Mouse (Mus musculus): ENCODE measurements at regions not wholly inside any gene's neighbourhood (a gene's known extent, or its start where the extent isn't known, plus 50 kb on each side); places are given as distances from the start of the nearest gene placed in this dataset.

- CTCF ChIA-PET, result no interaction called here
Observed at GRCm38 (mm10) chr6:100476550-100477366, 189.5 kb upstream of the Rybp start.

GRCm38 (mm10) chr6:100475341-100475955 lies 188.2 kb upstream of the Rybp start:
- CTCF ChIA-PET, result no interaction called here

DNA sequence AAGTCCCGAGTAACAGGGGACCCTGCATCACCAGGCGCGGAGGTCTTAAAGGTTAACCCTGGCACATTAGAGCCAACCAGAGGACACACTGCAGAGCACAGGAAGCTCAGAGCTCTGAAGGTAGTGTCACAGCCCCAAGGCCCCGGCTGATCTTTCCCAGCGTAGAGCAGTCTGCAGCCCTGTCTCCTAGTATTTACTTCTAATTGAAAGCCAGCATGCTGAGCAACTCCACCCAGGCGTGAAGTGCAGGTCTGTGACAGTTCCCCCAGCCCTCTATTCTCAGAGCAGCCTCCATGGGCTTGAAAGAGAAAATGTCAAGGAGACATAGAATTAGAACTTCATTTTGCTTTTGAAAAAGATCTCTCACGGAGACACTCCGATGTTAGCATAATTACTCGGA lies 187.0 kb upstream of the Rybp start:
- CTCF ChIA-PET, result no interaction called here

DNA sequence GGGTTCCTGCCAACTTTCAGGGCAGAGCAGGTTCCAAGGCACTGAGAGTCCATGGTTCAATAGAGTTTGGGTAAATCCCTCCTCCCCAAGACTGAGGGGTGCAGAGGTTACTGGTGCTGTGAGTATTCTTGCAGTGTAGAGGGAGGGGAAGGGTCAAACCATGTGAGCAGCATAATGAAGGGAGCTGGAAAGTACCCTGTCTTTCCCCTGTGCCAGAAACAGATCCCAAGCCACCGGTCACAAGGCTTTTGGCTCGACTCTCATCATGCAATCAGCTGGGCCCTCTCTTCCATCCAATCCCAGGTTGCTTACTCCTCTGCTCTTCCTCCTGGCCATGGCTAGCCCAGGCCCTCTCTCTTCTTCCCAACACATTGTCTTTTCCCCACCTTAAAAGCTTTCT lies 182.8 kb upstream of the Rybp start:
- CTCF ChIA-PET, result no interaction called here

GRCm38 (mm10) chr6:100462757-100463156 lies 175.5 kb upstream of the Rybp start:
- CTCF ChIA-PET, result no interaction called here

- CTCF ChIA-PET, result no interaction called here
Observed at GRCm38 (mm10) chr6:100453401-100453800, 166.1 kb upstream of the Rybp start.

DNA sequence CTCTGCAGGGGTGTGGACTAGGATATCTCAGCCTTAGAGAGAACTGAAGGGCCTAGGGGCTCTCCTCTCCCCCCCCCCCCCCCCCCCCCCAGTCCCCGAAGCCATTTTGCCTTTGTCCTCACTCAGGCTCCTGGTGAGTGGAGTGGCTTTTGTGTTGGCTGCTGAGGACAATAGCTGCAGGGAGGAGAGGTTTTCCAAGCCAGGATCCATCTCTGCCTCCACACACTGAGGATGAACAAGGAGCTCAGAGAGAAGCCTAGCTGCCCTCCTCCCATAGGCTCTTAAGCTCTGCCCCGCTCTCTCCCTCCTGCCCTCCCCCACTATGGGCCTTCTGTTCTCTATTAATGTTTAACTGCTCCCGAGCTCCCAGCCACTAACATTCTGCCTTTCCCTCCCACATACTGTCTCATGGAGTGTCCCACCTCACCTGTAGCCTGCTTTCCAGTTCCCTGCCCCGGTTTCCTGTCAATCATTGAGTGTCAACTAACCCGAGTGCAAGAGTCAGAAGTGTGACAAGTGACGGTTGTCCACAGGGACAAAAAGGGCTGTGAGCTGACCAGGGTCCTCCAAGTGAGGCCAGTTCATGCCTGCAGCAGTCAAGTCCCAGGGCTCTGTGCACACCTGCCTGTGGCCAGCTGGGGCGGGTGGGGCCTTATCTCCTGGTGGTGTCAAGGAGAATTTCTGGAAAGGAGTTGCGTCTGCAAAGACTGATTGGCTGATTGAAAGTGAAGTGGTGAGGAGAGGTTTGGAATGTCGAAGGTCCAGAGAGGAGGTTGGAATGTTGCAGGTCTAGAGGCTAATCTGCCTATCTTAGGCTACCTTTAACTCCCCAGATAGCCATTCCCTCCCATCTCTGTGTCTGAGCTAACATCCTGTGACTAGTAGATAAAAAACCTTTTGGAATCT lies 165.1 kb upstream of the Rybp start:
- CTCF ChIA-PET, result no interaction called here

DNA sequence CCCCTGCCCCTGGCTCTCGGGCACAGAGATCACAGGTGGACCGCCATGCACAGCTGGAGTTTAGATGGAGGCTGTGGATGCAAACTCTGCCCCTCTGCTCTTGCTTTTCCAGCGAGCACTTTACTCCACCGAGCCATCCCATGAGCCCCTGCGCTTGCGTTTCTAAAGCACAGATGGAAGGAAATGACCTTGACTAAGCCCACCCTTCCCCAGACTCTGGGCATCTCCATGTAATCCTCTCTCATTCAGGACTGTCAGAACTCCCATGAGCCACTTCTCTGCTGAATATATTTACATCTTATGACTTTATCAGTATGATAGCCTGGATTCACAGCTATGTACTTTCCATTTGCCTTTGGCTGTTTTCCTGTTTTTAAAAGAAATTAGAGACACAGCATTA lies 162.8 kb upstream of the Rybp start:
- CTCF ChIA-PET, result no interaction called here

GRCm38 (mm10) chr6:100449087-100449486 lies 161.8 kb upstream of the Rybp start:
- CTCF ChIA-PET, result no interaction called here

DNA sequence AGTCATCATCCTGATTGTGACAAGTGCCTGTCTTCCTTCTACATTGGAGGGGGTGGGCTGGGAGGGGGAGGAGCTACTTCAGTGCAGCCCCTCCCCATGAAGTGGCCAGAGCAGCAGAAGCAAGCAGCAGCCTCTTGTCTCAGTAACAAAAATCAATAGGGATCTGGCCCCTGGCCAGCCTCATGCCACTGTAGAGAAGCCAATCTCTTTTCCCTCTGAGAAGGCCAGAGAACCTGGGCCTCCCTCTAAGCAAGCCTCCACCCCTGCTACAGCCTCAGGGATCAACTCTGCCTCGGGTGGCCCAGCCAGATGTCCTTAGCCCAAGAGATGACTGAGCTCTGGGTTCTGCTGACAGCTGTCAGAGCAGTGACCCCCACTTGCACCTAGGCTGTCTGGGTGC lies 159.9 kb upstream of the Rybp start:
- CTCF ChIA-PET, result no interaction called here

- CTCF ChIA-PET, result no interaction called here
Observed at GRCm38 (mm10) chr6:100446804-100447203, 159.5 kb upstream of the Rybp start.

GRCm38 (mm10) chr6:100439071-100439737 lies 151.9 kb upstream of the Rybp start:
- CTCF ChIA-PET, result no interaction called here

DNA sequence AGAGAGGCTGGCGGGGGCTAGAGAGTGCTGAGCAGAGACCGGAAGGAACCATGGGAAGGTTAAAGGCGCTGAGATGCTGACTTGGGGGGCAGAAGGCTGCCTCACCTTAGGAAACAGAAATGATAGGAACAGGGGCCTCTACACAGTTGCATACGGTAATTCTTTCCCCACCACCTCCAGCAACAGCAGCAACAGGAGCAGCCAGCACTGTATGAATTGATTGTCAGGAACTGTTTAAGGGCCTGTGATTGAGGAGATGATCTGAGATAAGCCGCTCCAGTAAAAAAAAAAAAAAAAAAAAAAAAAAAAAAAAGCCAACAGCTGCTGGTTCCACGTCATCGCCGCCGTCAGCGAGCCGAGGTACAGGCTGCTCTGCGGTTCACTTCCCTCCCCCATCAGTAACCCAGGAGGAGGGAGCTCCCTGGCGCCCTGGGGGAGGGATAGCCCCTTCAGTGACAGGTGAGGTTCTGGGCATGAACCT lies 151.3 kb upstream of the Rybp start:
- CTCF ChIA-PET, result interaction anchor here (0.7 kb wide), 1 partner anchor 915 kb away, joined by 4 read pairs; no protein-coding TSS in a partner anchor

DNA sequence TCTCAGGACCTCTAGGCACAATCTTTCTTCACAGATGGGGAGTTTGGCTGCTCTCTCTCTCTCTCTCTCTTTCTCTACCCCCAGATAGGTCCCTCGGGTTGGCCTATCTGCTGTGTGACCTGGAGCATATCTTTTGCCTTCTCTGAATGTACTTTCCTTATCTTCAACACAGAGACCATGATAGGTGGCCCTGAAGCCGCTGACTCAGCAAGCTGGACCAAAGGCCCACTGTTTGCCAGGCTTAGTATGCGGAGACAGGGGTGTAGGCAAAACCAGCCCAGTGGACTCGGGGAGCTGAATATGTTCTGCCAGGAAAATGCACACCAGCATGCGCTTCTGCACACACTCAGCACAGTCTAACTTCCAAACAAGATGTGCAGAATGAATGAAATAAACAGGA lies 150.7 kb upstream of the Rybp start:
- CTCF ChIA-PET, result interaction anchor here (0.7 kb wide), 1 partner anchor 914 kb away, joined by 4 read pairs; no protein-coding TSS in a partner anchor

- CTCF ChIA-PET, result no interaction called here
Observed at GRCm38 (mm10) chr6:100436507-100436906, 149.2 kb upstream of the Rybp start.

- CTCF ChIA-PET, result no interaction called here
Observed at GRCm38 (mm10) chr6:100435222-100435621, 147.9 kb upstream of the Rybp start.

DNA sequence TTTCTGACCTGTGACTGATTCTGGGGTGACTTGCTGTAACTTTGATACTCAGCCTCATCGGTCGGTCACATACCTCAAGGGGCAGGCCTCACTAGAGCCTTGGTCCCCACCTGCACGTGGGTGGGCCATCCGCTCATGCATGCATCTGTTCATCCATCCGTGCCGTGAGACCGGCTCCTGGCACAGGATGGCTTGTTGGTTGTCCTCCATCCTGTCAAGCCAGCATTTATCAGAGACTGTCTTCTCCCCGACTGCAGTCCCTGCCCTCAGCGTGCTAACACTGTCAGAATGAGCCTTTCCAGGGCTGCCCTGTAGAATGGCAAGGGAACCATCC lies 146.2 kb upstream of the Rybp start:
- CTCF ChIA-PET, result no interaction called here

- CTCF ChIA-PET, result no interaction called here
Observed at GRCm38 (mm10) chr6:100432688-100433533, 145.6 kb upstream of the Rybp start.

DNA sequence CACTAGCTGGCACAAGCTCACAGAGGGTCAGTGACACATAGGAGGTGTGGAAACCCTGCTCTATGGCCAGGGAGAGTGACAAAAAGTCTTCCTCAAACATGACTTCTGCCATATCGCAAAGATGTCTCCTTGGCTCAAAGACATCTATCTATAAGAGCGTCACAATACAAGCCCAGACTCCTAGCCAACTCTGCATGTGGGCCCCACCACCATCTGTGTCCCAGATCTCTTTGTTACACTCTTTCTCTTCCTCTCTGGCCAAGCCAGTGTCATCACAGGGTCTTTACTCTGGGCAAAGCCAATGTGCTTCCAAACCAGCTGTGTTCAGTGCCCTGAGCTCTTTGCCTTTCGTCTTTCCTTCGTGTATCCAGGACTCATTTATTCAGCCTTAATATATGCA lies 143.0 kb upstream of the Rybp start:
- CTCF ChIA-PET, result no interaction called here

GRCm38 (mm10) chr6:100429511-100429910 lies 142.2 kb upstream of the Rybp start:
- CTCF ChIA-PET, result no interaction called here

DNA sequence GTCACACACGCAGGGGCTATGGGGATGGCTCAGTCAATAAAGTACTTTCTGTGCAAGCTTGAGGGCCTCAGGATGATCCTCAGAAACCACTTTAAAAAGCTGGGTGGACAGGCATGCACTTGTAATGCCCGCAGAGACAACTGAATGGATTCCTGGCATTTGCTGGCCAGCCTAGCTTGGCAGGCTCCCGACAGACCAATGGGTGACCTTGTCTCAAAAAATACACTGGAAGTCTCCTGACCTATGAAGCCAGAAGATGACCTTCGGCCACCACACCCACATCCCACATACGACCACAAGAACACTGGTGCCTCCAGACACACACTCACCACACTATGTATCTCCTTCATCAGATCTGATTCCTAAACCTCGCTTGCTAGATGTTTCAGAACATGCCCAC lies 141.5 kb upstream of the Rybp start:
- CTCF ChIA-PET, result no interaction called here
